Mouse (Mus musculus) small intestine, adult 2 months (tissue): ENCODE data around the gene Creb5. TPM values are rescaled to one million over a fixed set of nuclear protein-coding genes. Genes with fewer than 3 reads are reported as not detected.

ENCODE experiments used
- H3K27ac ChIP-seq: fragments of 200-500 bp; 2 replicates; pipeline ENCODE4 v1.5.1; 2012; ENCODE audit warnings: low read depth, low read length, control low read depth, inconsistent platforms; ENCODE audit not compliant: insufficient read depth
- H3K27me3 ChIP-seq: fragments of 200-500 bp; 2 replicates; pipeline ENCODE4 v1.6.1; 2012; ENCODE audit warnings: mild to moderate bottlenecking, moderate library complexity, low read length, inconsistent platforms; ENCODE audit not compliant: control insufficient read depth, insufficient read depth
- H3K36me3 ChIP-seq: fragments of 200-500 bp; 2 replicates; pipeline ENCODE4 v1.6.1; 2012; ENCODE audit warnings: mild to moderate bottlenecking, low read length, control low read depth, inconsistent platforms; ENCODE audit not compliant: control insufficient read depth, insufficient read depth
- H3K4me1 ChIP-seq: fragments of 200-500 bp; 2 replicates; pipeline ENCODE4 v1.6.1; 2012; ENCODE audit warnings: low read length, inconsistent platforms, mixed read lengths; ENCODE audit not compliant: control insufficient read depth, insufficient read depth, insufficient read length
- H3K4me3 ChIP-seq: fragments of 200-500 bp; 2 replicates; pipeline ENCODE4 v1.5.1; 2012; ENCODE audit warnings: low read depth, mild to moderate bottlenecking, control low read depth, inconsistent platforms, low read length, moderate library complexity
- CTCF ChIP-seq: fragments of 200-500 bp; IDR thresholded peaks from 2 replicates; pipeline ENCODE4 v1.5.1; 2012; ENCODE audit warnings: low read depth, mild to moderate bottlenecking, control low read depth, inconsistent platforms, low read length, moderate library complexity, mixed read lengths; ENCODE audit not compliant: insufficient replicate concordance, insufficient read length; ENCODE audit errors: extremely low read depth
- POLR2A ChIP-seq: fragments of 200-500 bp; IDR thresholded peaks from 2 replicates; pipeline ENCODE4 v1.6.1; 2012; ENCODE audit warnings: low read depth, mild to moderate bottlenecking, control low read depth, inconsistent platforms, low read length, moderate library complexity
- WGBS: fragments of 180-500 bp; shearing (Covaris S2); methylation state at CpG from one replicate; pipeline ENCODE4 v1.1.7; 2018; 5-methylcytosine and 5-hydroxymethylcytosine counted together
- polyA plus RNA-seq: library from polyadenylated mRNA; depleted of rRNA; stranded (reverse); fragments of >200 nt; gene quantifications from 2 replicates; pipeline ENCODE4 v1.2.3, GENCODE M21; 2012

The Creb5 gene
- polyA plus RNA-seq, 1 experiment, result 1.1 TPM

DNA sequence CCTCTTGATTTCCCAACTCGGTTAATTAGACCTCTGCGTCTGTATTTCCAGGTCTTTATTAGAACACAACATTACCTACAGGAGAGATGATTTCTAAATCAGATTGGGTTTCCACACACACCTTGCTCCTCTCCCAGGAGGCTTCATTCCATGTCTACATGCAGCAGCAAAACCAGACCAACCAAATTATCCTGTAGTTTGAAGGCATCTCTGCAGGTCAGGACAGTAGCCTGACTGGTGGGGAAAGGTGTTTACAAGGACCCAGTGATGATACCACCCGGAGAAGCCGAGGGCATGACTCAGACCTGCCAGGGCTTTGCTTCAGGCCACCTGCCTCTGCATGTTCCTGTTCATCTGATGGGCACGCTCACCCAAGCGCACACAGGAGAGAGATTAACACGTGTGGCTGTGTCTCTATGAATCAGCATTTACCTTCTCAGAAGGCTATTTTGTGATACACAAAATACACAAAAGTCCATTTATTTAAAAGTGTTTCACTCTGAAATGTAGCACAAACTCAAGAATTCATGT is 355.8 kb downstream of the Creb5 start:
- H3K4me3 ChIP-seq, result no peak overlapping the region
- WGBS, result 85% methylated on average over 7 of the region's 7 CpGs
- no peaks in the 10 kb centered on the region for H3K4me1 ChIP-seq
- H3K27me3 ChIP-seq, result no peaks in the 10 kb centered on the region
- H3K36me3 ChIP-seq, result no peaks in the 10 kb centered on the region
- TF ChIP-seq CTCF (no peak), POLR2A (no peak)
- no peak overlapping the region for H3K27ac ChIP-seq

DNA sequence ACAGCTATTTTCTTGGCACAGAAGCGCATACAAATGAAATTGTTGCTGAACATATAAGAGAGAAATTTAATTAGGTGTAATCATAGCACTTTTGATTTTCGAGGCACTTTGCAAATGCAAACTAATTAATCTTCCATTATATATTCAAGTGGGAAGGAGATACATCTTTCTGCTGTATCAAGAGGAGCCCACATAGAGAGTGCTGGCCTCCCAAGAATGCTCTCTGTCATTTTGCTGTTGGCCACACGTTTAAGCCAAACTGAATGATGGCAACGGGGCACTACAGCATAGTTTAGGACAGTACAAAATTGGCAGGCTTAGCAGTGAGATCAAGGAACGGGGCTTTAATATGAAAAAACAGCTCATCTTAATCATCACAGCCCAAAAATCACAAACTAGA is 356.4 kb downstream of the Creb5 start:
- no peak for TF ChIP-seq CTCF
- no peak for TF ChIP-seq POLR2A
- WGBS, result 73% methylated on average over 5 of the region's 5 CpGs
- no peaks in the 10 kb centered on the region for H3K27me3 ChIP-seq

DNA sequence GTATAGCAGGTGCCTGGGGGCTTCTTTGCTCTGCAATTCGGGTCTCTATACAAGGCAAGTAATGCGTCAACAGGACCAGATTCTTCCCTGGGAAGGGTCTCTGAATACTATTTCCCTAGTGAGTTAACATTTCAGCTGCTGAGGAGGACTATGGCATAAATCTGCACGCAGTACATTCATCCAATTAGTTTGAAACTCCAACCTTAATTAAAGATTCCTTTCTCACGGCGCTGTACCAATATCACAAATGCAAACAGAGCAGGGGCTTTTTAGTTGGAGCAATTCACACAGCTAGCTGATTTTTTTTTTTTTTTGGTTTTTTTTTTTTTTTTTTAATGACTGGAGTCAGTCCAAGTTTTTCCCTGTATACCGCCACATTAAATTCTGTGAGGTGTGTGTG is 357.0 kb downstream of the Creb5 start:
- no peak overlapping the region for H3K27ac ChIP-seq
- H3K27me3 ChIP-seq, result no peaks in the 10 kb centered on the region
- whole genome bisulfite sequencing, result 72% methylated on average over 6 of the region's 6 CpGs
- no peak for TF ChIP-seq POLR2A
- no peak for TF ChIP-seq CTCF
- no peaks in the 10 kb centered on the region for H3K4me1 ChIP-seq
- no peak overlapping the region for H3K4me3 ChIP-seq
- no peaks in the 10 kb centered on the region for H3K36me3 ChIP-seq

More for the DNA sequence above, 356.4 kb downstream of the Creb5 start:
- Histone ChIP-seq H3K4me1 (no peaks in the 10 kb centered on the region), H3K4me3 (no peak overlapping the region), H3K27ac (no peak overlapping the region), H3K36me3 (no peaks in the 10 kb centered on the region)

DNA sequence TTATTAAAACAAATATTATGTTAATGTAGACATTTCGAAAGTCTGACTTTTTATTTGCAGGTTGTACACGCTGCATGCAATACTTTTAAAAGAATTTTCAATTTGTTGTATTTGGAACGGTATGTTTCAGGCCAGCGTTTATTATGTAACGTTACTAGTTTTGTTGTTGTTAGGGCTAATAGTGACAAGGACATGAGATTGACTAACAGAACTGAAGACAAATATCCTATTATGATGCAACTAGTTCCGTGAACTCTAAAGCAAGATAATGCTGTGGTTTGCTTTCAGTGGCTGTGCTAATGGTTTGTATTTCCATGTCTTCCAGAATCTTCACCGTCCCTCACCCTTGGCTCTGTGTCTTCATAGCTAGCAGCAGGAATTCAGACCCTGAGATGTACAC is 357.9 kb downstream of the Creb5 start:
- no peak overlapping the region for H3K27ac ChIP-seq
- no peak overlapping the region for H3K4me3 ChIP-seq
- no peaks in the 10 kb centered on the region for H3K27me3 ChIP-seq
- no peaks in the 10 kb centered on the region for H3K36me3 ChIP-seq
- H3K4me1 ChIP-seq, result no peaks in the 10 kb centered on the region
- WGBS, result 84% methylated on average over 7 of the region's 7 CpGs
- no peak for TF ChIP-seq POLR2A
- no peak for TF ChIP-seq CTCF

DNA sequence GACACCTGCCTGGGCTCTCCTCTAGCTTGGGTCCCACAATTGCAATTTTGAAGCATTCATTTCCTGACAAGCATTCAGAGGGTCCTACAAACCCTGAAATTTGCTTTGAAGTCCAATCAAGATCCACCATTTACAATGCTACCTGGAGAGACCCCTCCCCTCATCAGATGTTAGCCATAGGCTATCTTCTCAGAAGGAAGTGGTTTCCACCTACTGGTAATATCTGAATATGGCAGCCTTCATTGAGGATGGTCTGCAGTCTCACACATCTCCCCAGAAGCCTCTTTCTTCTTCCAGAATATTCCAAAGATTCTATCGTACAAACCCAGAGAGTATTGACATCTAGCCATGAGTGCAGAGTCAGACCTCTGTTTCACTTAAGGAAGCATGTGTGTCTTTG is 362.7 kb downstream of the Creb5 start:
- Histone ChIP-seq H3K4me3 (no peak overlapping the region), H3K27ac (no peak overlapping the region), H3K36me3 (no peaks in the 10 kb centered on the region), H3K4me1 (no peaks in the 10 kb centered on the region), H3K27me3 (no peaks in the 10 kb centered on the region)
- 76% methylated on average over 1 of the region's 1 CpGs for WGBS
- TF ChIP-seq POLR2A (no peak), CTCF (no peak)

DNA sequence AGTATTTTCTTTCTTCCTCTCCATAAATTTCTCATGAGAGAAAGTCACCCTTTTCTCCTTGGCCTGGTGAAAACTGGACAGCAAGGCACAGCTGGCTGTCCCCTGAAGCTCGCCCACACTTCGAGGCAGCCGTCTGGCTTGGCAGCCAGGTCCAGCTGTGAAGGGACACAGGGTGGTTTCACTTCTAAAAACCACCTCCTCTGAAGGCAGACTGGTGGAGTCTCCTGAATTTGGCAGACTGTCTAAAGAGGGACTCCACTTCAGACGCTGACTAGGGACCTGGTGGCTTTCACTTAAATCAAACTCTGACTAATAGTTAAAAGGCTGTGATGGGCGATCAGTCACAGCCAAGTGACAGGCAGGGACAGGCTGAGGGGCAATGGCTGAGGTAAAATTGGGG is 365.6 kb downstream of the Creb5 start:
- TF ChIP-seq CTCF (no peak), POLR2A (no peak)
- Histone ChIP-seq H3K4me1 (no peaks in the 10 kb centered on the region), H3K27ac (no peak overlapping the region), H3K27me3 (no peaks in the 10 kb centered on the region), H3K36me3 (no peaks in the 10 kb centered on the region), H3K4me3 (no peak overlapping the region)
- WGBS, result 76% methylated on average over 5 of the region's 5 CpGs

DNA sequence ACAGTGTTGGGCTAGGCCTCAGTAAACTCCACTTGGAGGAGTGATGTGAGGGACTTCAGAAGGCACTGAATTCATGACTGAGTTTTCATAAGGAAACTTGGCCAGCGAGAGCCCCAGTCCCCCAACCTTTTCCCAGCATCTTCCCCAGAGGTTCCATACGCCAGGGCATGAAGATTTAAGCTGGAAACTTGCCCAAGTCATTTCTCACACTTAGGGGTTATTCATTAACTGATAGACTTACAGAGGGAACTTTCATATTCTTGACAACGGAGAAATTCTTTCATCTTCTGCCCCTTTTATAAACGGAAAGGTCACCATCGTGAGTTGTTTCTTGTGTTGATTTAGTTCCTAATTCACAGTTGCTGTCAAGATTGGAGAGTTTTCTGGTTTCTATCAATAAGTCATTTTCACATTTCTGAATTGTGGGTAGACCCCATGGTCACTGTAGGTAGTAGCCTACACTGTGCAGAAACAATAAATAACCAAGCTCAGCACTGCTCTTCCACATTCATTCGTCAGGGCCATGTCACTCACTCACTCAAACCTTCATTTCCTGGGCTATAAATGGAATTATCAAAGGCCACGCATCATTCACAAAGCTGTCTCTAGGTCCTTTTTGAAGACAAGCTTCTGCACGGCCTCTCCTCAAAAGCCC is 366.8 kb downstream of the Creb5 start:
- 29% methylated on average over 8 of the region's 8 CpGs for WGBS
- Histone ChIP-seq H3K4me1 (no peaks in the 10 kb centered on the region), H3K4me3 (no peak overlapping the region), H3K27me3 (no peaks in the 10 kb centered on the region), H3K36me3 (no peaks in the 10 kb centered on the region), H3K27ac (no peak overlapping the region)
- TF ChIP-seq CTCF (no peak), POLR2A (no peak)
